Mouse (Mus musculus): ENCODE measurements around the gene Tchp. TPM values are rescaled to one million over a fixed set of nuclear protein-coding genes. Genes with fewer than 3 reads are reported as not detected.

Tchp gene
- total RNA-seq, 2 experiments from 2014 or later = 14.1 to 15.8 TPM

GRCm38 (mm10) chr5:114695775-114696174 lies 11.8 kb upstream of the Tchp start:
- no peak for DNase-seq (ENCODE audit: low spot score in 2 of 2)

- DNase-seq (ENCODE audit: low spot score in 2 of 2) = no peak
These were observed 10.6 kb upstream of the Tchp start for GRCm38 (mm10) chr5:114696939-114697338.

DNA sequence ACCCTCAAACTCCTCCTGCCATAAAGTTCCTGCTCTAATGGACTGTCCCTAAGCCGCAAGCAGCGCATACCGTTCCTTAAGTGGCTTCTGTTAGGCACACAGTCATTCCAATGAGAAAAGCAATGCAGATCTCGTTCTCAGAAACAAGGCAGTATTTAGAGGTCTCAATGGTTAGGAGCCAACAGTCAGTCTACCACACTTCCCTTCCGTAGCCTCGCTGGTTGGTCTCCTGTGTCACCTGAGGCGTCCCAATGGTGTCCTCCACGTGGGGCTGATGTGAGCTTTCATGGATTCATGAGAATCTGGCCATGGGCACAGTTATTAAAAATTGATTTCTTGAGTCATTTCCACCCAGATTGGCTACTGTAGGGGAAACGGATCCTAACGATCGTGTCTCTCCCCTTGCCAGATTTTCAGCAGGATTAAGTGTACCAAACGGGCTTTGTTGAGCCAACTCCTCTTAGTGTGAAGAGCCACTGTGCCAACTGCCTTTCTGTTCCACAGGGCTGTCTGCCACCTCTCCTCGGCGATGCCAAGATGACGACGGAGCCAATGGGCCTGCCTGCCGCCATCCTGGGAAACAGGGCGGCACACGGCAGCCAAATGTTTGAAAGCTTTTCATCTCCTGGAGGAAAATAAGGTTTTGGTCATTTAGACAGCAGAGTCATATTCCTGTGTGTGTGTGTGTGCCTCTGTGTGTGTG lies 9.4 kb upstream of the Tchp start:
- peak; percentile 94 to 97 for DNase-seq (ENCODE audit: low spot score in 2 of 2)

DNA sequence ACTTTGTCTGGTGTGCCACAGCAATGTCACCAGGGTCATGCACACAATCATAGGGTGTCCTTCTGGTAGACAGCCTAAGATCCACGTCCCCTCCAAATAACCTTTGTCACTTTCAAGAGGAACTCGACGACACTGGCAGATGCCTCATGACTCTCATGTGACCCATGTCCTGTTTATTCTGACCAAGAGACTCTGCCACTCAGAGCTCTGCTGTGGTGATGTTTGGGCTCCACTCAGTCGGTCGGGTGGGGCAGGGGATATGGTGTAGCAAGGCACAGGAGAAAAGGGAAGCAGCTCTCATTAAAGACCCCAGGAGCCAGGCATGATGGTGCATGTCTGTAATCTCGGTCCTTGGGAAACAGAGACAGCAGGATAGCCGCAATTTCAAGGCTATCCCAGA lies 8.5 kb upstream of the Tchp start:
- DNase-seq (ENCODE audit: low spot score in 2 of 2) = no peak

GRCm38 (mm10) chr5:114702403-114703392 lies 4.9 kb upstream of the Tchp start:
- peak in 1 of 2 experiments; percentile 37 for DNase-seq (ENCODE audit: low spot score in 2 of 2)

DNA sequence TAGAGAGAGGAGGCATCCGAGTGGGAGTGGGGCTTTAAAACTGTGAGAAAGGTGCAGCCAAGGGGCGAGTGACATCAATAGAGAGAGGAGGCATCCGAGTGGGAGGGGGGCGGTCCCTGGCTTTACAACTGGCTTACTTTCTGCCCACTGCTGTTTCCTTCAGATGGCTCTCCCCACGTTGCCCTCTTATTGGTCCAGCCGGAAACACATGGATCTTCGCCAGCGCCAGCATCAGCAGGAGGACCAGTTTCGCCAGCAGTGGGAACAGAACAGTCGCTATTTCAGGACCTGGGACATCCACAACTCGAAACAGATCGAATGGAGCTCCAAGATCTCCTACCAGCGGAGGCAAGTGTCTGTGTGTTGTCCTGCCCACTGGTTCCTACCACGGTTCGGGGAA lies 931 bp downstream of the Tchp start:
- DNase-seq (ENCODE audit: low spot score in 2 of 2) = no peak

- DNase-seq (ENCODE audit: low spot score in 2 of 2) = no peak
These were observed 1.8 kb downstream of the Tchp start for GRCm38 (mm10) chr5:114709357-114709756.

DNA sequence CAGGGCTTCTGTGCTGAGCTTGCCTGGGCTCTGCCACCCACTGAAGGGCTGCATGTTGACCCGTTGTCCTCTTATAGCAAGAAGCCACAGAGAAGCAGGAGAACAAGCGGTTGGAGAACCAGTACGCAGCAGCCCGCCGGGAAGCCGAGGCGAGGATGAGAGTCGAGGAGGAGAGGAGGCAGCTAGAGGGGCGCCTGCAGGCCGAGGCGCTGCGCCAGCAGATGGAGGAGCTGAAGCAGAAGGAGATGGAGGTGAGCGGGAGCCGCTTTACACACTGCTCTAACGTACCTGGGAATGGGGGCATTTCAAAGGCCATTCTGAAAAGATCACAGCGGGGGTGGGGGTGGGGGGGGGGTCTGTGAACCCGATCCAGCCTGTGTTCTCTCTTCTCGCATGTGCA lies 7.0 kb downstream of the Tchp start:
- no peak for DNase-seq (ENCODE audit: low spot score in 2 of 2)

- no peak for DNase-seq (ENCODE audit: low spot score in 2 of 2)
These were observed 9.7 kb downstream of the Tchp start for GRCm38 (mm10) chr5:114717292-114717691.

- no peak for DNase-seq (ENCODE audit: low spot score in 2 of 2)
These were observed 10.4 kb downstream of the Tchp start for GRCm38 (mm10) chr5:114717937-114718336.

DNA sequence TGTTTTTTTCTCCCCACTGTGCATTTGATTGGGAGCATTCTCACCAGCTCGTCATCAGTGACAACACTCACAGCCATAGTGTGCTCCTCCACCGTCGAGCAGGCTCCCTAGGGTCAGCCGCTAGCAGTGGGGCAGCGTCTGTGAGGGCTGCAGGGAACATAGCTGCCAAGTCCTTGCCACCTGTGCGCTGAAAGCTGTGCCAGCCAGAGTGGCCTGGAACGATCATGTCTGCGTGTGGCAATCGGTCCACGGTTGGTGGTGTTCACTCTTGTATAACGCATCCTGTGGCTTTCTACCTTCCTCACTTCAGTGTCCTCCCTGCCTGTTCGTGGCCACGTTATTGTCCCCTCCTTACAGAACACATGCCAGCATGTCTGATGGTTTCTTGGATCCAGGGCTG lies 10.9 kb downstream of the Tchp start:
- DNase-seq (ENCODE audit: low spot score in 2 of 2) = peak in 1 of 2 experiments; percentile 28

GRCm38 (mm10) chr5:114719003-114719927 lies 11.7 kb downstream of the Tchp start:
- DNase-seq (ENCODE audit: low spot score in 2 of 2) = no peak

DNA sequence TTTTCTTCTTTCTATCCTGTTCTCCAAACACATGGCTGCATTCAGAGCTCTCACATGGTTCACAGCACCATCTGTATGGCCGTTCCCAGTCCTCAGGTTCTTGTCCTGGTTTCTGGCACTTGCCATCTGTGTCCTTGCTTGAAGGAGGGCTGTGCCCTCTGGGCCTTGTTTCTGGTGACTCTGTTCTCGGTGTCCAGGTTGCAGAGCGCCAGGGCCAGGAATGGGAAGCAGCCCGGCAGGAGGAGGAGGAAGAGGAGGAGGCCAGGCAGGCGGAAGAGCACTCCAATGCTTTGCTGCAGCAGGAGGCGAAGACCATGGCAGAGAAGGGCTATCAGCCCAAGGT lies 12.3 kb downstream of the Tchp start:
- no peak for DNase-seq (ENCODE audit: low spot score in 2 of 2)

DNA sequence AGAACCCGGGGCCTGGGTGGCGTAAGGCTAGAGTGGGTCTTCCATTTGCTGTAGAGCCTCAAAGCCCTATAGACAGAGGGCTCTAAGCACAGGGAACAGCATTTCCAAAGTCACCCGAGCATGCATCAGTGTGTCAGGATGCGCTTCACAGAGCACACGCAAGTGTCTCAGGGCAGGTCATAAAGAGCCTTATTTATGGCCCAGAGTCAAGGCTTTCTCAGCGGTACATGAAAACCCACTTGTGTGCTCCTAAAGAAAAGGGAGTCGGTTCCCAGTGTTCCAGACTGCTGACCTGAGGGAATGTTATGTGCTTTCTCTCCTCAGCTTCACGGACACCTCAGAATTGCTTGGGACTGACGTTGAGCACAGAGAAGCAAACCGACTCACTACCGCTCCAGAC lies 13.2 kb downstream of the Tchp start:
- no peak for DNase-seq (ENCODE audit: low spot score in 2 of 2)

GRCm38 (mm10) chr5:114721969-114722368 lies 14.4 kb downstream of the Tchp start:
- no peak for DNase-seq (ENCODE audit: low spot score in 2 of 2)

DNA sequence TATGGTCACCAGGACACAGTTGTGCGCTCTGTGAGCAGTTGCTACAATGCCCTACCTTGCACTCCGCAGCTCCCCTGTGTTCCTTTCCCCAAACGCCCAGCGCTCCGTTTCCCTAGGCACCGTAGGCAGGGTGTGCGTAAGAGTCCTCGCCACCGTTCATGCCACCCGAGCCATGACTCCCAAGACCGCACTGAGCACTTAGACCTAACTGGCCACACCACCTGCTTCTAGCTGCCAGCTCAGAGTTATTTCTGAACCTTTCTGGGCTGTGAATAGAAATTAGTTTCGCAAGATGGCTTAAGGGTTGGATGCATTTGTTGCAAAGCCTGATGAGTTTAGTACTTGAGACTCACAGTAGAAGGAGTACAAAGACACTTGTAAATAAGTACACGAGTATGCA lies 15.3 kb downstream of the Tchp start:
- no peak for DNase-seq (ENCODE audit: low spot score in 2 of 2)

DNA sequence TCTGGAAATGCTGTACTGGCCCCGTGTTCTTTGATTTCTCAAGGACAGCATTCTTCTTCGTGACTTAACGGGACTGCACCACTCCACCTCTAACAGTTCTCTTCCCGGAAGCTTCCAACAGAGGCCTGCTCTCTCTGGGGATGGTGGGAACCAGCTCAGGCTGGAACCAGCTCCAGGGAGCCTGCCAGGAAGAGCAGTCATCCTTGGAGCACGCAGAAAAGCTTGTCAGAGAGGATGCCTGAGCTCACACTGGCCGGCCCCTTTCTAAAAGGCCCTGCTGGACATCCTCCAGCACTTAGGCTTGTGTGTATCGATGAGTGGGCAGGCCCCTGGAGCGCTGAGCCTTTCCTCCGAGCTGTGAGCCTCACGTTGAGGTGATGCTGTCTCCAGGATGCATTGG lies 20.6 kb downstream of the Tchp start:
- no peak for DNase-seq (ENCODE audit: low spot score in 2 of 2)

DNA sequence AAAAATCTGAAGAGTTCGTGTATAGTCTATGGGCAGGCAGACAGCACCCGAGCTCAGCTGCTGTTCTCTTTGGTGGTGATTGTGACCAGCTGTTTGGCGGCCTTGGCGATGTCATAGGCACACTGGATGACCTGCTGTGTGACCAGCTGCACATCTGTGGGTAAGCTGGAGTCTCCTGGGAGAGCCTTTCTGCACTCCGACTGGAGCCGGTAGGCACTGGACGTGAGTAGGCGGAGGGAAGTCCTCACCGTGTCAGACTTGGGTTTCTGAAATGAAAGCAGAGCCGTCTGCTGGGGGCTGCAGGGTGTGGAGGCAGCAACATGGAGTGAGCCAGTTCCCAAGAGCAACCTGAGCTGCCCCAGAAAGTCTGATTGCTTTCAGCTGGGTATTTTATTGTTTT lies 22.6 kb downstream of the Tchp start:
- no peak for DNase-seq (ENCODE audit: low spot score in 2 of 2)

DNA sequence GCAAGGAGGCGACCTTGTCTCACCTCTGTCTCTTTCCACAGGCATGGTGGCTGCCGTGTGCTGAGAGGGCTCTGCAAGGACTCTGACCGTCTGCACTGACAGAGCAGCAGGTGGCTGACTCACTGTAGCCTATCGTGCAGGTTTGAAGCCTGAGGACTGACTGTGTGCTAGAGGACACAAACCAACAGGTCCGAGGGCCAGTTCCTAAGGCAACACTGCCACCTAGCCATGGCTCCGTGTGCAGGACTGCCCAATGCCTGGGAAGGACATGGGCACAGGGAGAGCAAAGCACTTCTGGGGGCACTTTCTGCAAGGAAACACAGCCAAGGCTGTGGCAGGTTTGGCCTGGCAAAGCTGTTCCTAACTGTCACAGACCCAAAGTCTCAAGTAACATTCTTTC lies 23.9 kb downstream of the Tchp start:
- no peak for DNase-seq (ENCODE audit: low spot score in 2 of 2)

- no peak for DNase-seq (ENCODE audit: low spot score in 2 of 2)
These were observed 24.4 kb downstream of the Tchp start for GRCm38 (mm10) chr5:114731969-114732368.

DNA sequence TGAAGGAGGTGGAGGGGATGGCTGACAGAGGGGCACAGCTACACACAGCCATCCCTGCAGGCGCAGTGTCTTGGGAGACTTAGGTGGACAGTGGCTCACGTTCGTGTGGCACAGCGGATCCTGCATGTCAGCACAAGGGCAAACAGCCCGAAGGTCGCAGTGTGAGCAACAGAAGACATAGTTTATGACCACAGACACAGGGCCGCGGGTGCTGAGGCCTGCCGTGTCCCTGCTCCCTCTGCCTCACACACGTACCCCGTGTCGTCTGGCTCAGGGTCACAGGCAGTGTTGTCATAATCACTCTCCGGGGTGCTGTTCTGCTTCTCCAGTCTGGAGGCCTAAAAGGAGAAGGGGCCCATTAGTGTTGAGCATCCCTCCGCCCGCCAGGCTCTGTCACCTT lies 26.0 kb downstream of the Tchp start:
- DNase-seq (ENCODE audit: low spot score in 2 of 2) = no peak

Measured in layer of hippocampus, postnatal 10 days (tissue).